Mouse (Mus musculus) kidney, embryonic 14.5 days (tissue): ENCODE results near the gene Psmb11. TPM values are rescaled to one million over a fixed set of nuclear protein-coding genes. Genes with fewer than 3 reads are reported as not detected.

ENCODE experiments used
- microRNA counts: library from miRNA; unstranded; fragments of <30 nt; microRNA quantifications from one replicate; lab custom pipeline; 2017
- microRNA-seq: library from miRNA; unstranded; fragments of <30 nt; microRNA quantifications from one replicate; pipeline ENCODE4, GENCODE M21; 2016
- polyA plus RNA-seq: library from polyadenylated mRNA; unstranded; fragments of >200 nt; fragmentation: Nextera tagmentation; extraction: Ambion mirVana; gene quantifications from 2 replicates; pipeline ENCODE4 v1.2.1, GENCODE M21; 2014

Gene Psmb11
- polyA plus RNA-seq, 1 experiment from 2014 or later = not detected

MicroRNAs within 50 kb of the gene (microRNA counts, 519-probe panel; counts per million panel counts)
- microRNA mmu-miR-686 (lab: Ali Mortazavi, UCI) = not detected

Small RNA genes lying within 50 kb of the gene (microRNA-seq; reads per million reads assigned to microRNA genes)
- gene Mir686 (not detected), gene Mir6948 (not detected)

Other genes with a start within 250 kb of the Psmb11 start
- 6.9 and 9.6 TPM in 2 replicates for gene Slc7a7, start 203.7 kb upstream of the Psmb11 start, polyA plus RNA-seq
- gene Mrpl52, start 194.5 kb upstream of the Psmb11 start, polyA plus RNA-seq = 269 and 360 TPM in 2 replicates
- gene Mmp14, start 189.8 kb upstream of the Psmb11 start, polyA plus RNA-seq = 101 and 167 TPM in 2 replicates
- 32.0 and 47.0 TPM in 2 replicates for gene Lrp10, start 157.3 kb upstream of the Psmb11 start, polyA plus RNA-seq
- 6.1 and 6.9 TPM in 2 replicates for gene Rem2, start 145.3 kb upstream of the Psmb11 start, polyA plus RNA-seq
- gene Prmt5, start 103.9 kb upstream of the Psmb11 start, polyA plus RNA-seq = 87.5 and 108 TPM in 2 replicates
- 56.3 and 60.9 TPM in 2 replicates for gene Haus4, start 66.8 kb upstream of the Psmb11 start, polyA plus RNA-seq
- gene Ajuba, start 43.9 kb upstream of the Psmb11 start, polyA plus RNA-seq = 17.4 and 32.2 TPM in 2 replicates
- 5.7 and 7.7 TPM in 2 replicates for gene 4931414P19Rik, start 15.4 kb upstream of the Psmb11 start, polyA plus RNA-seq
- gene Psmb5, start 3.4 kb upstream of the Psmb11 start, polyA plus RNA-seq = 420 and 456 TPM in 2 replicates
- gene Gm17606, start 19.5 kb downstream of the Psmb11 start, polyA plus RNA-seq = not detected in 2 replicates
- gene Cdh24, start 19.9 kb downstream of the Psmb11 start, polyA plus RNA-seq = 5.0 and 5.7 TPM in 2 replicates
- gene 1700123O20Rik, start 64.8 kb downstream of the Psmb11 start, polyA plus RNA-seq = 89.8 and 110 TPM in 2 replicates
- gene Acin1, start 65.5 kb downstream of the Psmb11 start, polyA plus RNA-seq = 161 and 169 TPM in 2 replicates
- 0.08 and 0.16 TPM in 2 replicates for gene Gm29776, start 77.4 kb downstream of the Psmb11 start, polyA plus RNA-seq
- gene Cebpe, start 90.7 kb downstream of the Psmb11 start, polyA plus RNA-seq = not detected in 2 replicates
- 5.8 and 12.1 TPM in 2 replicates for gene Slc7a8, start 160.5 kb downstream of the Psmb11 start, polyA plus RNA-seq
- not detected in 2 replicates for gene Rnf212b, start 192.7 kb downstream of the Psmb11 start, polyA plus RNA-seq
- 10.3 and 19.1 TPM in 2 replicates for gene Homez, start 249.5 kb downstream of the Psmb11 start, polyA plus RNA-seq